Mouse (Mus musculus): ENCODE data around the gene Tbl3.
"Not testable (repeated sequence)": the region's sequence is repeated elsewhere in the genome, so short reads cannot be mapped to it uniquely, and the experiment has no call there.

Gene Tbl3

GRCm38 (mm10) chr17:24727618-24728017 is 20.2 kb upstream of the Tbl3 start, which contains the start of gene Rpl3l:
Gene Rpl3l (plus strand): TSS chr17:24727820.
- no peak for DNase-seq (ENCODE audit: low spot score)

GRCm38 (mm10) chr17:24725637-24726390 is 18.4 kb upstream of the Tbl3 start:
- DNase-seq (ENCODE audit: low spot score) = no peak

GRCm38 (mm10) chr17:24724184-24724583 is 16.7 kb upstream of the Tbl3 start, which contains the start of gene Ndufb10:
Gene Ndufb10 (minus strand): TSS chr17:24724478.
- peak; percentile 88 for DNase-seq (ENCODE audit: low spot score)

- no peak for DNase-seq (ENCODE audit: low spot score)
Observed at GRCm38 (mm10) chr17:24723881-24724180, 16.4 kb upstream of the Tbl3 start.

GRCm38 (mm10) chr17:24723122-24723880 is 15.8 kb upstream of the Tbl3 start:
- DNase-seq (ENCODE audit: low spot score) = no peak

GRCm38 (mm10) chr17:24722220-24722924 is 14.9 kb upstream of the Tbl3 start:
- DNase-seq (ENCODE audit: low spot score) = no peak

- DNase-seq (ENCODE audit: low spot score) = not testable (repeated sequence)
Observed at GRCm38 (mm10) chr17:24721383-24721955, 14.0 kb upstream of the Tbl3 start.

- not testable (repeated sequence) for DNase-seq (ENCODE audit: low spot score)
Observed at GRCm38 (mm10) chr17:24720616-24721015, 13.2 kb upstream of the Tbl3 start.

GRCm38 (mm10) chr17:24719494-24720222 is 12.2 kb upstream of the Tbl3 start:
- peak; percentile 98 for DNase-seq (ENCODE audit: low spot score)

GRCm38 (mm10) chr17:24718938-24719337 is 11.5 kb upstream of the Tbl3 start:
- DNase-seq (ENCODE audit: low spot score) = not testable (repeated sequence)

GRCm38 (mm10) chr17:24717943-24718342 is 10.5 kb upstream of the Tbl3 start, which contains the start of the genes Rnf151 and Rps2:
Gene Rnf151 (minus strand): TSS chr17:24718063.
Gene Rps2 (plus strand): TSS chr17:24718116.
- DNase-seq (ENCODE audit: low spot score) = no peak

- DNase-seq (ENCODE audit: low spot score) = no peak
Observed at GRCm38 (mm10) chr17:24716166-24716682, 8.8 kb upstream of the Tbl3 start.

GRCm38 (mm10) chr17:24715556-24715955 is 8.1 kb upstream of the Tbl3 start:
- no peak for DNase-seq (ENCODE audit: low spot score)

- no peak for DNase-seq (ENCODE audit: low spot score)
Observed at GRCm38 (mm10) chr17:24708646-24709045, 1.2 kb upstream of the Tbl3 start.

- no peak for DNase-seq (ENCODE audit: low spot score)
Observed at GRCm38 (mm10) chr17:24707801-24708425, 453 bp upstream of the Tbl3 start.

GRCm38 (mm10) chr17:24705821-24706220 is 1.6 kb downstream of the Tbl3 start:
- DNase-seq (ENCODE audit: low spot score) = no peak

- no peak for DNase-seq (ENCODE audit: low spot score)
Observed at GRCm38 (mm10) chr17:24701251-24701650, 6.2 kb downstream of the Tbl3 start.

GRCm38 (mm10) chr17:24699473-24699872 is 8.0 kb downstream of the Tbl3 start:
- no peak for DNase-seq (ENCODE audit: low spot score)

GRCm38 (mm10) chr17:24698715-24699114 is 8.7 kb downstream of the Tbl3 start:
- DNase-seq (ENCODE audit: low spot score) = no peak

- DNase-seq (ENCODE audit: low spot score) = no peak
Observed at GRCm38 (mm10) chr17:24697985-24698384, 9.5 kb downstream of the Tbl3 start.

Data from ovary, adult 18-20 months (tissue).